8 mouse cellular contexts compared by ENCODE assay signal in genomic region chr1:130717291-130717871, GRCm38 (mm10). TPM values are rescaled to one million over a fixed set of nuclear protein-coding genes. Genes with fewer than 3 reads are reported as not detected.
DNase-seq lines count a peak whose midpoint lies in the region; ATAC-seq and TF ChIP-seq lines count a peak whose summit lies in the region.

Yod1 (plus strand) TSS chr1:130717327.

- H3K27me3 ChIP-seq in cerebellum, adult 2 months (ENCODE audit: control insufficient read depth, insufficient read depth, low read length) = no peaks in the 10 kb centered on the region
- no peaks in the 10 kb centered on the region for H3K27me3 ChIP-seq in forebrain, postnatal 0 days (ENCODE audit: insufficient read depth, low read length)
- H3K27me3 ChIP-seq in lung, embryonic 14.5 days (ENCODE audit: insufficient read depth, low read length) = no peaks in the 10 kb centered on the region

- H3K9ac ChIP-seq in forebrain, postnatal 0 days = peak within 1 kb of the TSS; percentile 99
- H3K9ac ChIP-seq in lung, embryonic 14.5 days = peak within 1 kb of the TSS; percentile 94

- H3K4me2 ChIP-seq in forebrain, postnatal 0 days (ENCODE audit: low read depth) = peak within 1 kb of the TSS; percentile 67
- H3K4me2 ChIP-seq in lung, embryonic 14.5 days = peak within 1 kb of the TSS; percentile 95

- peak; percentile 79 for ATAC-seq in forebrain, postnatal 0 days
- peak; percentile 80 for ATAC-seq in lung, embryonic 14.5 days (ENCODE audit: insufficient read depth)
- ATAC-seq in neutrophil, adult 5-6 weeks (ENCODE audit: extremely low read depth, insufficient number of reproducible peaks, low FRiP score, poor library complexity, severe bottlenecking) = peak; percentile 40

- H3K27ac ChIP-seq in cerebellum, adult 2 months (ENCODE audit: insufficient read depth, low read length) = peak within 1 kb of the TSS; percentile 96
- H3K27ac ChIP-seq in forebrain, postnatal 0 days (ENCODE audit: low read depth, low read length) = peak within 1 kb of the TSS; percentile 88
- H3K27ac ChIP-seq in lung, embryonic 14.5 days (ENCODE audit: low read depth) = peak within 1 kb of the TSS; percentile 84

- peaks cover 5% of the 10 kb centered on the region; the same call in 1 of the 2 replicates for H3K4me1 ChIP-seq in cerebellum, adult 2 months (ENCODE audit: control insufficient read depth, insufficient read depth, low read length)
- peaks cover 5% of the 10 kb centered on the region for H3K4me1 ChIP-seq in forebrain, postnatal 0 days (ENCODE audit: insufficient read depth)
- H3K4me1 ChIP-seq in lung, embryonic 14.5 days (ENCODE audit: insufficient read depth) = peaks cover 4% of the 10 kb centered on the region; the same call in 1 of the 2 replicates

- H3K36me3 ChIP-seq in forebrain, postnatal 0 days (ENCODE audit: insufficient read depth) = 0 out of 2 replicates have a peak, but pooled peaks cover 7% of the 10 kb centered on the region
- H3K36me3 ChIP-seq in lung, embryonic 14.5 days (ENCODE audit: insufficient read depth) = peaks cover 6% of the 10 kb centered on the region; the same call in 1 of the 2 replicates

- DNase-seq in MEL-GATA-1-ER (ENCODE audit: extremely low read depth, low read depth) = peak; percentile 59
- DNase-seq in cerebellum, adult 2 months = peak; percentile 90 to 93
- DNase-seq in forebrain, postnatal 0 days = peak; percentile 96
- peak; percentile 95 for DNase-seq in heart, postnatal 4 days
- peak; percentile 73 to 82 for DNase-seq in layer of hippocampus, adult 8-10 months (ENCODE audit: low spot score in 2 of 2)
- DNase-seq in lung, embryonic 14.5 days = peak; percentile 94
- peak; percentile 90 for DNase-seq in testis, postnatal 14 days (ENCODE audit: low spot score)

- under 1% methylated on average over 54 of the region's 54 CpGs for WGBS in cerebellum, adult 2 months
- 3% methylated on average over 54 of the region's 54 CpGs for WGBS in forebrain, postnatal 0 days
- under 1% methylated on average over 54 of the region's 54 CpGs for WGBS in lung, embryonic 14.5 days

- no peaks in the 10 kb centered on the region for H3K9me3 ChIP-seq in forebrain, postnatal 0 days (ENCODE audit: low read length)
- no peaks in the 10 kb centered on the region for H3K9me3 ChIP-seq in lung, embryonic 14.5 days (ENCODE audit: low read depth, low read length)

- no peak for TF ChIP-seq CTCF in cerebellum, adult 2 months (IDR thresholded peaks at IDR 0.05; ENCODE audit: borderline replicate concordance, insufficient read depth, low read depth, low read length)
- 0 out of 2 replicates have a peak, but pooled peaks have one; percentile 17 for TF ChIP-seq CTCF in forebrain, postnatal 0 days (IDR thresholded peaks at IDR 0.05; ENCODE audit: low read depth)
- TF ChIP-seq CTCF in lung, embryonic 14.5 days (IDR thresholded peaks at IDR 0.05; ENCODE audit: low read depth) = no peak

- peak; percentile 57; the same call in 1 of the 2 replicates for TF ChIP-seq POLR2A in cerebellum, adult 2 months (IDR thresholded peaks at IDR 0.05; ENCODE audit: borderline replicate concordance, insufficient read depth, low read length)

- peak within 1 kb of the TSS; percentile 94 for H3K4me3 ChIP-seq in cerebellum, adult 2 months (replicated peaks; ENCODE audit: insufficient read depth, low read depth, low read length)
- H3K4me3 ChIP-seq in forebrain, postnatal 0 days (ENCODE audit: low read depth, low read length) = peak within 1 kb of the TSS; percentile 98
- H3K4me3 ChIP-seq in lung, embryonic 14.5 days (ENCODE audit: low read depth, low read length) = peak within 1 kb of the TSS; percentile 94

RNA-seq across cellular contexts. Expression of gene Yod1, which starts in this region (rescaled TPM):
- polyA plus RNA-seq in cerebellum, adult 2 months (2012; rRNA removed) = 7.6 and 7.8 TPM in 2 replicates
- 11.6 and 16.4 TPM in 2 replicates for total RNA-seq in forebrain, postnatal 0 days (2014; rRNA removed)
- 16.0 and 18.9 TPM in 2 replicates for polyA plus RNA-seq in forebrain, postnatal 0 days (2015; fragmentation: Nextera tagmentation; extraction: Ambion mirVana)
- 1 to 10 TPM; 6.4 to 6.5 TPM for total RNA-seq in heart, postnatal 4 days (2021)
- 10 to 100 TPM; 15.4 to 19.2 (median 17.2) TPM for total RNA-seq in layer of hippocampus, adult 8-10 months (2022)
- polyA plus RNA-seq in lung, embryonic 14.5 days (2014; fragmentation: Nextera tagmentation; extraction: Ambion mirVana) = 11.7 and 11.8 TPM in 2 replicates
- 12.6 and 13.6 TPM in 2 replicates for total RNA-seq in neutrophil, adult 5-6 weeks (2017)

Comparison
In these comparisons a context has a peak if more than half of its experiments do, and no peak if none do; other contexts are left out.
1. Peak in every context shown above with its lines: DNase-seq, ATAC-seq, H3K4me3 ChIP-seq and H3K27ac ChIP-seq.